9 mouse cellular contexts compared by ENCODE assay signal in genomic region chr13:58387948-58388347, GRCm38 (mm10). TPM values are rescaled to one million over a fixed set of nuclear protein-coding genes. Genes with fewer than 3 reads are reported as not detected.
DNase-seq lines count a peak whose midpoint lies in the region; ATAC-seq and TF ChIP-seq lines count a peak whose summit lies in the region.
"Had no signal": no experiment of that assay in that cellular context is flagged by ENCODE, and none has a peak within 500 bp of the region (broad histone marks: within the 10 kb centered on the region; RNA-seq: fewer than 3 reads in every experiment).

No protein-coding gene starts in this region.

- CTCF ChIA-PET in Patski (lab: Charles Lee) = interaction anchor here (0.6 to 4.7 kb wide), 8 partner anchors 11 to 156 kb away, joined by 3 to 30 read pairs (median 4); no protein-coding TSS in a partner anchor

- peak; percentile 86 for ATAC-seq in Patski
- ATAC-seq in forebrain, embryonic 15.5 days (replicated peaks) = 0 out of 2 replicates have a peak, but pooled peaks have one; percentile 41
- peak; percentile 62 for ATAC-seq in hindbrain, embryonic 12.5 days (ENCODE audit: low FRiP score)
- peak; percentile 72 for ATAC-seq in lung, postnatal 0 days

- no peak for TF ChIP-seq EP300 in lung, postnatal 0 days (IDR thresholded peaks at IDR 0.05)

- H3K4me1 ChIP-seq in forebrain, embryonic 15.5 days = peaks cover 13% of the 10 kb centered on the region
- peaks cover 5% of the 10 kb centered on the region for H3K4me1 ChIP-seq in hindbrain, embryonic 12.5 days
- 0 out of 2 replicates have a peak, but pooled peaks cover 4% of the 10 kb centered on the region for H3K4me1 ChIP-seq in lung, postnatal 0 days (ENCODE audit: insufficient read depth, low read depth, low read length)

- peak; percentile 91 for TF ChIP-seq CTCF in Patski (IDR thresholded peaks at IDR 0.05)
- TF ChIP-seq CTCF in lung, postnatal 0 days (IDR thresholded peaks at IDR 0.05) = peak; percentile 87

- no peaks in the 10 kb centered on the region for H3K27me3 ChIP-seq in Patski
- H3K27me3 ChIP-seq in forebrain, embryonic 15.5 days = no peaks in the 10 kb centered on the region
- H3K27me3 ChIP-seq in hindbrain, embryonic 12.5 days = no peaks in the 10 kb centered on the region
- no peaks in the 10 kb centered on the region for H3K27me3 ChIP-seq in lung, postnatal 0 days (replicated peaks; ENCODE audit: insufficient read depth, low read length)

- POLR2A ChIA-PET in Patski (lab: Charles Lee) = interaction anchor here (0.6 kb wide), 1 partner anchor 1341 kb away, joined by 3 read pairs; no protein-coding TSS in a partner anchor

- H3K9me3 ChIP-seq in forebrain, embryonic 15.5 days = no peaks in the 10 kb centered on the region
- no peaks in the 10 kb centered on the region for H3K9me3 ChIP-seq in hindbrain, embryonic 12.5 days (replicated peaks)
- no peaks in the 10 kb centered on the region for H3K9me3 ChIP-seq in lung, postnatal 0 days (ENCODE audit: low read length)

- DNase-seq in Patski (ENCODE audit: low read depth, low spot score) = no peak
- DNase-seq in c-Kit-positive CD71-positive TER-119-positive erythroid progenitor cells, embryonic 14.5 days (ENCODE audit: low spot score) = peak; percentile 70
- peak; percentile 79 to 82 for DNase-seq in layer of hippocampus, postnatal 10 days (ENCODE audit: low spot score in 2 of 2)
- DNase-seq in lung, postnatal 0 days (ENCODE audit: low spot score) = peak; percentile 92
- peak; percentile 78 to 85 for DNase-seq in right cerebral cortex, postnatal 10 days (ENCODE audit: low spot score in 2 of 2)
- DNase-seq in urinary bladder, postnatal 36 days (ENCODE audit: low spot score in 2 of 2) = peak; percentile 52 to 66

- WGBS in forebrain, embryonic 15.5 days = 17% methylated on average over 7 of the region's 7 CpGs
- WGBS in hindbrain, embryonic 12.5 days = 19% methylated on average over 7 of the region's 7 CpGs
- 6% methylated on average over 7 of the region's 7 CpGs for WGBS in lung, postnatal 0 days

- no peak overlapping the region for H3K4me2 ChIP-seq in forebrain, embryonic 15.5 days (replicated peaks)
- H3K4me2 ChIP-seq in hindbrain, embryonic 12.5 days (replicated peaks) = no peak overlapping the region
- no peak overlapping the region for H3K4me2 ChIP-seq in lung, postnatal 0 days (replicated peaks; ENCODE audit: low read depth, low read length)

- in situ Hi-C loops in Patski (cut with MboI; ENCODE audit: low pct_unique_long_range_greater_than_20kb) = loop anchor here (5.0 to 10.0 kb wide), 2 partner anchors 101 to 233 kb away; partner anchors contain the start of gene Idnk

- H3K9ac ChIP-seq in forebrain, embryonic 15.5 days (replicated peaks) = no peak overlapping the region
- no peak overlapping the region for H3K9ac ChIP-seq in hindbrain, embryonic 12.5 days
- H3K9ac ChIP-seq in lung, postnatal 0 days (replicated peaks; ENCODE audit: low read depth) = no peak overlapping the region

- H3K36me3 ChIP-seq in forebrain, embryonic 15.5 days = peaks cover 31% of the 10 kb centered on the region
- peaks cover 22% of the 10 kb centered on the region for H3K36me3 ChIP-seq in hindbrain, embryonic 12.5 days
- H3K36me3 ChIP-seq in lung, postnatal 0 days (ENCODE audit: insufficient read depth, low read length) = 0 out of 2 replicates have a peak, but pooled peaks cover 13% of the 10 kb centered on the region

- H3K27ac ChIP-seq in forebrain, embryonic 15.5 days (replicated peaks) = no peak overlapping the region
- H3K27ac ChIP-seq in hindbrain, embryonic 12.5 days = no peak overlapping the region
- H3K27ac ChIP-seq in lung, postnatal 0 days (ENCODE audit: low read length) = no peak overlapping the region
- H3K27ac ChIP-seq: macrophage had no signal

- H3K4me3 ChIP-seq in forebrain, embryonic 15.5 days = no peak overlapping the region
- no peak overlapping the region for H3K4me3 ChIP-seq in hindbrain, embryonic 12.5 days
- H3K4me3 ChIP-seq in lung, postnatal 0 days (ENCODE audit: low read depth, low read length) = no peak overlapping the region

RNA-seq across cellular contexts. Expression of gene 2210016F16Rik, which starts 2.9 kb away (rescaled TPM):
- 5.9 TPM for polyA plus RNA-seq in Patski (2021)
- 20.5 and 21.1 TPM in 2 replicates for polyA plus RNA-seq in forebrain, embryonic 15.5 days (2015; fragmentation: Nextera tagmentation; extraction: Ambion mirVana)
- polyA plus RNA-seq in hindbrain, embryonic 12.5 days (2016; fragmentation: Nextera tagmentation; extraction: Ambion mirVana) = 24.1 and 27.3 TPM in 2 replicates
- total RNA-seq in layer of hippocampus, postnatal 10 days (2021) = 1 to 10 TPM; 6.1 TPM
- polyA plus RNA-seq in lung, postnatal 0 days (2015; fragmentation: Nextera tagmentation; extraction: Ambion mirVana) = 30.6 and 33.3 TPM in 2 replicates

RNA-seq across cellular contexts. Expression of gene Rmi1, which starts 14.1 kb away (rescaled TPM):
- 19.1 TPM for polyA plus RNA-seq in Patski (2021)
- polyA plus RNA-seq in forebrain, embryonic 15.5 days (2015; fragmentation: Nextera tagmentation; extraction: Ambion mirVana) = 23.1 and 23.4 TPM in 2 replicates
- 29.6 and 32.1 TPM in 2 replicates for polyA plus RNA-seq in hindbrain, embryonic 12.5 days (2016; fragmentation: Nextera tagmentation; extraction: Ambion mirVana)
- total RNA-seq in layer of hippocampus, postnatal 10 days (2021) = 10 to 100 TPM; 14.5 to 15.2 TPM
- polyA plus RNA-seq in lung, postnatal 0 days (2015; fragmentation: Nextera tagmentation; extraction: Ambion mirVana) = 15.5 and 17.5 TPM in 2 replicates

RNA-seq across cellular contexts. Expression of gene Hnrnpk, which starts 15.2 kb away (rescaled TPM):
- 797 TPM for polyA plus RNA-seq in Patski (2021)
- polyA plus RNA-seq in forebrain, embryonic 15.5 days (2015; fragmentation: Nextera tagmentation; extraction: Ambion mirVana) = 1,957 and 1,973 TPM in 2 replicates
- polyA plus RNA-seq in hindbrain, embryonic 12.5 days (2016; fragmentation: Nextera tagmentation; extraction: Ambion mirVana) = 1,934 and 2,030 TPM in 2 replicates
- total RNA-seq in layer of hippocampus, postnatal 10 days (2021) = 100 to 1,000 TPM; 758 to 769 TPM
- polyA plus RNA-seq in lung, postnatal 0 days (2015; fragmentation: Nextera tagmentation; extraction: Ambion mirVana) = 681 and 815 TPM in 2 replicates

RNA-seq across cellular contexts. Expression of gene Kif27, which starts 29.0 kb away (rescaled TPM):
- polyA plus RNA-seq in Patski (2021) = 1.3 TPM
- 1.5 and 1.6 TPM in 2 replicates for polyA plus RNA-seq in forebrain, embryonic 15.5 days (2015; fragmentation: Nextera tagmentation; extraction: Ambion mirVana)
- 2.4 and 2.5 TPM in 2 replicates for polyA plus RNA-seq in hindbrain, embryonic 12.5 days (2016; fragmentation: Nextera tagmentation; extraction: Ambion mirVana)
- total RNA-seq in layer of hippocampus, postnatal 10 days (2021) = 1 to 10 TPM; 4.0 to 4.6 TPM
- 1.3 and 1.5 TPM in 2 replicates for polyA plus RNA-seq in lung, postnatal 0 days (2015; fragmentation: Nextera tagmentation; extraction: Ambion mirVana)
